Mouse (Mus musculus): ENCODE results near the gene C130074G19Rik.
A peak's percentile ranks its signal among the peaks of the same experiment; 100 is the strongest.

The C130074G19Rik gene

DNA sequence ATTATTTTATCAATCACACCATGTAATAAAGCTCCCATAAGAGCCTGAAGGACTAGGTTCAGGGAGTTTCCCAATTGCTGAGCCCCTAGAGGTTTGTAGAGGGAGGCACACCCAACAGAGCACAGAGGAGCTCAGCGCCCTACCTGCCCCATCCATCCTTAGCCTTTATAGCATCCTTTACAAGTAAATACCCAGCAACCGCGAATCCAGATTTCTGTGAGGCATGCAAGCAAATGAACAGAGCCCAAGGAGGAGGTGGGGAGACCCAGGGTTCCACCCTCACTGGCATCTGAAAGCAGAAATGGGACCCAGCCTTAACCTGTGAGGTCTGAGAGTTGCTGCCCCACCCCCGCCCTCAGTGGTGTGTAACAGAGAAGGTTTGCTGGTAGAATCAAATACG is 46.7 kb downstream of the C130074G19Rik start:
- DNase-seq, result no peak

DNA sequence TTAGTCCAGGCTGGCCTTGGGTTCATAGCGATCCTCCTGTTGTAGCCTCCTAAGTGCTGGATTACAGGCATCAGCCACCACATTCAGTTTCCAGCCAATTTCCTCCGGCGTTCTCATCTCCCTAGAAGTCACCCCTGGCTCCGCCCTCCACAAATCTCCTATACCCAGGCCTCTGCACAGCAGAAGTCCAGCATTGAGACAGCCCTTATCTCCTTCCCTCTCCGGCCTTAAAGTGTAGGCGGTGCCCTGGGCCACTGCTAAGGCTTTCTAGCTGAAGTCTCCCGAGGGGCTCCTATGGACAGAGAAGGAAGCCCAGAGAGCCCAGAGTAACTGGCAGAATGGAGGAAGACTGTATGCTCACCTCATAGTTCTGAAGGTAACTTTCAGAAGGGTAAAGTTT is 49.5 kb downstream of the C130074G19Rik start:
- DNase-seq, result no peak

DNA sequence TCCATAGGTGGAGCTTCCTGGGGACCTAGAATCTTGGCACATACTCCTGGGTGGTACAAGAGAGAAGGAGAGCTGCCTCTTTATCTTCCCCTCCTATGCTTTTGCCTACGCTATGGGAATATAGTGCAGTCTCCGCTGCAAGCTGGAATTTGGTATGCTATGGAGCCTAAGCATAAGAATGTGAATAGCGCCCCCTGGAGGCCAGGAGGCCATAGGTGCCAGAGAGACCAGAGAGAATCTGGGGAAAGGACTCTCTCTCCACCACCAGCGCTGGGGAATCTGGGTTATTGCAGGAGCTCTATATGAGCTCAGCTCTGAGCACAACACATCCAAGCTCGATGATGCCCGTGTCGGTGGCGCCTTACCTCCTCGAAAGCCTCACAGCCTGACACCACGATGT is 50.8 kb downstream of the C130074G19Rik start:
- no peak for DNase-seq

DNA sequence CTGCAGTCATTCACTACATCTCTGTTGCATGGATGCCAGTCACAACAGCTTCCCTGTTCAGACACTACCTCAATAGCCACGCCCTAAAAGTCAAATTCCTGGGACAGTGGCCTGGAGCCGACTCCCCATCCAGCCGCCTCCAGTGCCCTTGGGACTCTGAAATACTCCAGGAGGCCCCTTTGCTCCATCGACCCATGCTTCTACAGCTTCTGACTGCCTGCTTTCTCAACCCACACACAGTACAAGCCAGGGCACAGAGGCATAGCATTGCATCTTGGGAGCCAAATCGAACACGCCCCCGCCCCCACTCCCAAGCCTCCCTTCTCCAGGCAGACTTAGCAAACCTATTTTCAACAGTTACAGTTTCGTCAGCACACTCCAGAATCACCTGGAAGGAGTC is 53.1 kb downstream of the C130074G19Rik start:
- no peak for DNase-seq

DNA sequence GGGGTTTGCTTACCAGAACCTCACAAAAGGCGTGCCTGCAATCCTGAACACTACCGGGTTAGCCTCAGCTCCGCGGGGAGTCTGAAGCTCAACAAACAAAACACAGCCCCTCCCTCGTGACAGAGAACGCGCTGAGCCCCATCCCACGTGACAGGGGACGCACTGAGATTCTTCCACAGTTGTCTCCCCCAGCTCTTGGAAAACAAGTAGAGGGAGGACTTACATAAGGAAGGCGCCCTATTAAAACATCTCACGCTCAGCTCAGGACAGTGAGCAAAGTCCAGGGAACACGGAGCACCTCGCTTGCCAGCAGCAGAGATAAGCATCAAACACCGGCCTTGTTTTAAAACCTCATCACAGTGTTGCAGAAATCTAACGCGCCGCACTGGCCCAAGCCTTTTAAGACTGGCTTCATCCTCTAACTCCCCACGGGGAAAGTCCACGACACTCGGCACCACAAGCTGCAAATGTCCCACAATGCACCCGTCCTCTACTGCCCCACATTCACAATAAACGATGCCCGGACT is 55.8 kb downstream of the C130074G19Rik start:
- DNase-seq, result no peak

DNA sequence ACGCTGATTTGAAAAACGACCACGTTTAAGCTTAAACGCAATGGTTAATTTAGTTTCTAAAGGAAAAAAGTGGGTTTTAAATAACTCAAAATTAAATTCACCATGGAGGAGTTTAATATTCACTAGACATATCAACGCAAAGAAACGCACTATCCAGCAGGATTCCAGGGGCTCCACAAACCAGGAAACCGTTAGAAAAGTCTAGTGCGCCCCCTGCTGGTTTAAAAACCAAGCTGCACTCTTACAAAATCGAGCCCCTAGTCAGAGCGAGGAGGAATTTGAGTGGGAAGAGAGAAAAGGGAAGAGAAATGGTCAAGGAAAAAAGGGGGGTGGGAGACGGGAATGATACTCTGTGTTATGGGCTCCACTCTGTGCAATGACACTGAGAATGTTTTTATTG is 57.9 kb downstream of the C130074G19Rik start:
- no peak for DNase-seq

DNA sequence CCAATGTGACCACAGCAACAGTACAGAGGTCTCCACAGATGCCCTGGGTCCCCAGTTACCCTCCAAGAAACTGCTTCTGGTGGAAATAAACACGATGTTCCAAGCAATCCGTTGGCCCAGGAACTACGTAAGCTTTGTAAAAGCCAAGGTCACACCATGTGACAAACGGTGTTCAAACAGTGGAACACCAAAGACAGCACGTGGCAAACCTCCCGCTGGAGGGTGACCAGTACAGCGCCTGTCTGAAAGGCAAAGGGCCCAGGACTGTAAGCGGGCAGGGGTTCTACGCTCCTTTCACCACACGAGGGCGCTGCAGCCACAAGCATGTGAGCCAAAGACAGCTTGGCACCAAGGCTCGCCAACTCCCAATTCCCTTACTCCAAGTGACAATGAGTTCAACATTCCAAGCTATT is 58.6 kb downstream of the C130074G19Rik start:
- peak; percentile 86 for DNase-seq

DNA sequence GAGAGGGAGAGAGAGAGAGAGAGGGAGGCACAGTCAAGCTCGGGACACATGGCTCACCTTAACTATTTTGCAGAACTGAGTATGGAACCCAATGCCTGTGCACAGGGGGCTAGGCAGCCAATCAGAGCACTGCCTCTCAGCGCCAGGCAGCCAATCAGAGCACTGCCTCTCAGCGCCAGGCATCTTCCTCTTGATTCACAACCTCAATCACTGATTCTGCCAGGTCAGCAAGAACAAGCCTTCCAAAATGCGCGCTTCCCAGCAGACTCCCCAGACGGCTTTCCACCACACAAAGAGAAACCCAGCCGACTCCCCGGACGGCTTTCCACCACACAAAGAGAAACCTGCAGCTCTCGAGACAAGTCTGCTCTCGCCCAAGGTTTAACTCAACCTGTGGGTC is 60.3 kb downstream of the C130074G19Rik start:
- DNase-seq, result peak; percentile 63
